Mouse (Mus musculus): ENCODE results near the gene Msrb3. TPM values are rescaled to one million over a fixed set of nuclear protein-coding genes. Genes with fewer than 3 reads are reported as not detected.
A peak's percentile ranks its signal among the peaks of the same experiment; 100 is the strongest.
"Not testable (repeated sequence)": the region's sequence is repeated elsewhere in the genome, so short reads cannot be mapped to it uniquely, and the experiment has no call there.

Gene Msrb3
- polyA plus RNA-seq, 1 experiment from 2014 or later: 5.1 TPM

- no peak overlapping the region for H3K4me3 ChIP-seq (ENCODE audit: low read depth, low read length)
- no peaks in the 10 kb centered on the region for H3K9me3 ChIP-seq (ENCODE audit: control insufficient read depth, low read length)
- H3K4me2 ChIP-seq (ENCODE audit: low read depth): no peak overlapping the region
- no peak overlapping the region for H3K9ac ChIP-seq (ENCODE audit: low read length)
- DNase-seq (ENCODE audit: low spot score) (peak; percentile 22), ATAC-seq (ENCODE audit: insufficient read depth, low FRiP score, low TSS enrichment) (no peak)
- H3K4me1 ChIP-seq (ENCODE audit: control insufficient read depth, insufficient read depth, low read length): no peaks in the 10 kb centered on the region
- no peak overlapping the region for H3K27ac ChIP-seq (ENCODE audit: low read depth, low read length)
- WGBS: 75% methylated on average over 11 of the region's 11 CpGs
- H3K36me3 ChIP-seq (ENCODE audit: control insufficient read depth, insufficient read depth, low read length): no peaks in the 10 kb centered on the region
- no peaks in the 10 kb centered on the region for H3K27me3 ChIP-seq (ENCODE audit: control insufficient read depth, insufficient read depth, low read length)
Measured at GRCm38 (mm10) chr10:120751295-120751722, 147.6 kb downstream of the Msrb3 start.

DNA sequence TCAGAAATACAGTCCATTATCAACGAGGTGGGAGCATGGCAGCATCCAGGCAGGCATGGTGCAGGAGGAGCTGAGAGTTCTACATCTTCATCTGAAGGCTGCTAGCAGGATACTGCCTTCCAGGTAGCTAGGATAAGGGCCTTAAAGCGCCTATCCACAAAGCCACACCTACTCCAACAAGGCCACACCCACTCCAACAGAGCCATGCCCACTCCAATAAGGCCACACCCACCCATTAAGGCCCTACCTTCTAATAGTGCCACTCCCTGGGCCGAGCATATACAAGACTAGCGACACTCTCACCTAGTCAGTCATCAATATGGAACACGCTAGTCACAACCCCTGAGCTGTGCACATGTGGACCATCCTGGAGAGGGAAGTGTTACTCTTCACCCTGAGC is 149.3 kb downstream of the Msrb3 start:
- not testable (repeated sequence) for DNase-seq (ENCODE audit: low spot score); H3K9ac ChIP-seq (ENCODE audit: low read length); H3K4me2 ChIP-seq (ENCODE audit: low read depth); H3K4me1 ChIP-seq (ENCODE audit: control insufficient read depth, insufficient read depth, low read length); H3K4me3 ChIP-seq (ENCODE audit: low read depth, low read length); H3K36me3 ChIP-seq (ENCODE audit: control insufficient read depth, insufficient read depth, low read length); H3K27ac ChIP-seq (ENCODE audit: low read depth, low read length); ATAC-seq (ENCODE audit: insufficient read depth, low FRiP score, low TSS enrichment); H3K9me3 ChIP-seq (ENCODE audit: control insufficient read depth, low read length); H3K27me3 ChIP-seq (ENCODE audit: control insufficient read depth, insufficient read depth, low read length)
- WGBS: 92% methylated on average over 5 of the region's 5 CpGs

- Histone ChIP-seq H3K36me3 (ENCODE audit: control insufficient read depth, insufficient read depth, low read length) (no peaks in the 10 kb centered on the region), H3K27ac (ENCODE audit: low read depth, low read length) (no peak overlapping the region), H3K9me3 (ENCODE audit: control insufficient read depth, low read length) (no peaks in the 10 kb centered on the region), H3K4me2 (ENCODE audit: low read depth) (no peak overlapping the region), H3K27me3 (ENCODE audit: control insufficient read depth, insufficient read depth, low read length) (no peaks in the 10 kb centered on the region), H3K9ac (ENCODE audit: low read length) (no peak overlapping the region), H3K4me1 (ENCODE audit: control insufficient read depth, insufficient read depth, low read length) (peaks cover 4% of the 10 kb centered on the region; the same call in 1 of the 2 replicates), H3K4me3 (ENCODE audit: low read depth, low read length) (no peak overlapping the region)
- DNase-seq (ENCODE audit: low spot score) (no peak), ATAC-seq (ENCODE audit: insufficient read depth, low FRiP score, low TSS enrichment) (no peak)
- 71% methylated on average over 6 of the region's 6 CpGs for WGBS
Measured at GRCm38 (mm10) chr10:120748156-120748555, 150.7 kb downstream of the Msrb3 start.

- peak overlapping the region; percentile 50 for H3K4me2 ChIP-seq (ENCODE audit: low read depth)
- H3K36me3 ChIP-seq (ENCODE audit: control insufficient read depth, insufficient read depth, low read length): no peaks in the 10 kb centered on the region
- H3K4me3 ChIP-seq (ENCODE audit: low read depth, low read length): peak overlapping the region; percentile 21; the same call in 1 of the 2 replicates
- H3K9ac ChIP-seq (ENCODE audit: low read length): peak overlapping the region; percentile 52
- peak; percentile 85 for DNase-seq (ENCODE audit: low spot score)
- H3K27me3 ChIP-seq (ENCODE audit: control insufficient read depth, insufficient read depth, low read length): no peaks in the 10 kb centered on the region
- peak overlapping the region; percentile 69 for H3K27ac ChIP-seq (ENCODE audit: low read depth, low read length)
- peak; percentile 80 for ATAC-seq (ENCODE audit: insufficient read depth, low FRiP score, low TSS enrichment)
- 7% methylated on average over 18 of the region's 18 CpGs for WGBS
- H3K9me3 ChIP-seq (ENCODE audit: control insufficient read depth, low read length): no peaks in the 10 kb centered on the region
- H3K4me1 ChIP-seq (ENCODE audit: control insufficient read depth, insufficient read depth, low read length): peaks cover 8% of the 10 kb centered on the region; the same call in 1 of the 2 replicates
Measured at GRCm38 (mm10) chr10:120745138-120745856, 153.6 kb downstream of the Msrb3 start.

- ATAC-seq (ENCODE audit: insufficient read depth, low FRiP score, low TSS enrichment): peak; percentile 22; the same call in 1 of the 2 replicates
- Histone ChIP-seq H3K4me1 (ENCODE audit: control insufficient read depth, insufficient read depth, low read length) (peaks cover 8% of the 10 kb centered on the region; the same call in 1 of the 2 replicates), H3K27ac (ENCODE audit: low read depth, low read length) (peak overlapping the region; percentile 69), H3K9me3 (ENCODE audit: control insufficient read depth, low read length) (no peaks in the 10 kb centered on the region), H3K27me3 (ENCODE audit: control insufficient read depth, insufficient read depth, low read length) (no peaks in the 10 kb centered on the region), H3K4me3 (ENCODE audit: low read depth, low read length) (peak overlapping the region; percentile 21; the same call in 1 of the 2 replicates), H3K9ac (ENCODE audit: low read length) (peak overlapping the region; percentile 52), H3K36me3 (ENCODE audit: control insufficient read depth, insufficient read depth, low read length) (no peaks in the 10 kb centered on the region), H3K4me2 (ENCODE audit: low read depth) (peak overlapping the region; percentile 50)
- 2% methylated on average over 15 of the region's 15 CpGs for WGBS
- peak; percentile 67 for DNase-seq (ENCODE audit: low spot score)
Measured at GRCm38 (mm10) chr10:120744441-120745137, 154.3 kb downstream of the Msrb3 start.

DNA sequence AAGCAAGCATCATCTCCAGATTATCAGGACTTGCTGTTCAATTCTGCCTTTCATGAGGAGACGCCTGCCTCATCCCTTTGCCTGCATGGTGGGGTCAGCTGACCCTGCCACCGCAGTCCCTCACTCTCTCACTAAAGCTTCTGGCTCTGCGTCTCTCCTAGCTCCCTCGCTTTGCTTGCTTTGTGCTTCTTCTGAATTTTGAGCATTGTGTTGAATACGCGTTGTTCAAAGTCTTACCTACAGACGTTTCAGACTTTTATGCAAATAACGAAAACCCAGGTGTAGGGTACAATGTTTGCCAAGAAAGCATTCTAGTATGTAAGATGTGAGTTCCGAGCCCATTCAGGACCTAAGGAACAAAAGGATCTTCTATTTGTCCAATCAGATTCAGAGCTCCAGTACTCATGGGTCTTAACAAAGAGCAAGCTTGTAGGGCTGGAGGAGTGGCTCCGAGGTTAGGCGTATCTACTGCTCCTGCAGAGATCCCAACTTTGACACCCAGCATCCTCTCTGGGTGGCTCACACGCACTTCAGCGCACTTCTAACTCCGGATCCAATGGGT is 162.3 kb downstream of the Msrb3 start:
- H3K27ac ChIP-seq (ENCODE audit: low read depth, low read length): no peak overlapping the region
- H3K9ac ChIP-seq (ENCODE audit: low read length): no peak overlapping the region
- ATAC-seq (ENCODE audit: insufficient read depth, low FRiP score, low TSS enrichment) (no peak), DNase-seq (ENCODE audit: low spot score) (peak; percentile 43)
- H3K27me3 ChIP-seq (ENCODE audit: control insufficient read depth, insufficient read depth, low read length): no peaks in the 10 kb centered on the region
- H3K4me2 ChIP-seq (ENCODE audit: low read depth): peak overlapping the region; percentile 55
- no peaks in the 10 kb centered on the region for H3K36me3 ChIP-seq (ENCODE audit: control insufficient read depth, insufficient read depth, low read length)
- WGBS: 11% methylated on average over 14 of the region's 14 CpGs
- H3K4me1 ChIP-seq (ENCODE audit: control insufficient read depth, insufficient read depth, low read length): peaks cover 4% of the 10 kb centered on the region
- H3K9me3 ChIP-seq (ENCODE audit: control insufficient read depth, low read length): no peaks in the 10 kb centered on the region
- H3K4me3 ChIP-seq (ENCODE audit: low read depth, low read length): peak overlapping the region; percentile 18; the same call in 1 of the 2 replicates

DNA sequence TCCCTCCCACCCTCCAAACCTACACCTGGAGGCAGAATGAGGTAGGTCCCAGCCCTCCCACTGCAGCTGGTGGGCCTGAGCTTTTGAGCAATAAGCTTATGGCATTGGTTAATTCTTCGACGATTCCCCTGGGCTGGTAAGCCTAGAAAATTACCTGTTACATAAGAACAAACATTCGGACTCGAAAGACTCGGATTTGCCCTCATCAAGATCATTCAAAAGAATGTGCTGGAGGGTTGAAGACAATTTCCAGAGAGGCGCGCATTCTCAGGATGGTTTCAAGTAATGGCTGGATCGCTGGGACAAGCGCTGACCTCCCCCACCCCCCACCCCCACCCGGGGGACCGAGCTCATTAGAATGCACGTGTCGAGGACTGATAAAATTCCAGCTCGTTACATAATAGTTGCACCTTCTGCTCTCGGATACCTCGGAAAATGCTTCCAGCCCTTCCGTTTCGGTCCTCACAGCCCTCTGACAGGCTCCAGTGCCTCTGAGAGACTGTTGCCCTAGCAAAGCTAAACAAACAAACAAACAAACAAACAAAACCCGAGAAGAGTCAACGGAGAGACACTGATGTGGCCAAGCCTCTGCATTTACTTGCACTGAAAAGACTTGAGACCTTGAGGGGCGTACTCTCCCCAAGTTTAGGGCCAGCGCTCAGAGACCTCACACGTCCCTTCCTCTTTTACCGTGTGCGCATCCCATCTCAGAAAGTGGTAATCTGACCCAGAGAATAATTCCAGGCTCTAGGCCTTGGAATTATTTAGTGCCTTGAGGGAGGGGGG is 163.0 kb downstream of the Msrb3 start:
- DNase-seq (ENCODE audit: low spot score): peak; percentile 38
- 9% methylated on average over 25 of the region's 25 CpGs for WGBS
- H3K27ac ChIP-seq (ENCODE audit: low read depth, low read length): no peak overlapping the region

DNA sequence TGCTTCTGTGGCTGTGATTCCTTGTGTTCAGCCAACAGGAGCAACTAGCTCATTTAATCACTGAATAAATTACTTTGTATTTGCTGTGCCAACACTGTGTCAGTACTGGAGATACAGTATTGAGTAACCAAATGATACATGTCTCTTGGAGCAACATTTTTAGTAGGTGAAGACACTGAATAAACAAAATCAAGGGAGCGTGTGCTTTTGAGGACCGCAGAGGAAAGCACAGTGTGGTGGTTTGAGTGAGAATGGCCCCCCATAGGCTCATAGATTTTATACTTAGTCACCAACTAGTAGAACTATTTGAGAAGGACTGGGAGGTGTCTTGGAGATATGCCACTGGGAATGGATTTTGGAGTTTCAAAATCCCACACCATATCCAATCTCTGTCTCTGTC is 164.5 kb downstream of the Msrb3 start:
- ATAC-seq (ENCODE audit: insufficient read depth, low FRiP score, low TSS enrichment) (no peak), DNase-seq (ENCODE audit: low spot score) (no peak)
- no peak overlapping the region for H3K9ac ChIP-seq (ENCODE audit: low read length)
- H3K36me3 ChIP-seq (ENCODE audit: control insufficient read depth, insufficient read depth, low read length): no peaks in the 10 kb centered on the region
- no peaks in the 10 kb centered on the region for H3K9me3 ChIP-seq (ENCODE audit: control insufficient read depth, low read length)
- H3K27me3 ChIP-seq (ENCODE audit: control insufficient read depth, insufficient read depth, low read length): no peaks in the 10 kb centered on the region
- no peak overlapping the region for H3K4me2 ChIP-seq (ENCODE audit: low read depth)
- no peak overlapping the region for H3K27ac ChIP-seq (ENCODE audit: low read depth, low read length)
- no peak overlapping the region for H3K4me3 ChIP-seq (ENCODE audit: low read depth, low read length)
- H3K4me1 ChIP-seq (ENCODE audit: control insufficient read depth, insufficient read depth, low read length): peaks cover 4% of the 10 kb centered on the region
- WGBS: 90% methylated on average over 2 of the region's 2 CpGs

More for the DNA sequence above, 163.0 kb downstream of the Msrb3 start:
- Histone ChIP-seq H3K27me3 (ENCODE audit: control insufficient read depth, insufficient read depth, low read length) (no peaks in the 10 kb centered on the region), H3K4me3 (ENCODE audit: low read depth, low read length) (peak overlapping the region; percentile 18), H3K9me3 (ENCODE audit: control insufficient read depth, low read length) (no peaks in the 10 kb centered on the region), H3K36me3 (ENCODE audit: control insufficient read depth, insufficient read depth, low read length) (no peaks in the 10 kb centered on the region), H3K9ac (ENCODE audit: low read length) (no peak overlapping the region), H3K4me1 (ENCODE audit: control insufficient read depth, insufficient read depth, low read length) (peaks cover 4% of the 10 kb centered on the region), H3K4me2 (ENCODE audit: low read depth) (peak overlapping the region; percentile 55)
- ATAC-seq (ENCODE audit: insufficient read depth, low FRiP score, low TSS enrichment): no peak

Measured in neural tube, embryonic 11.5 days (tissue).